ENCODE assay signal across 10 mouse cellular contexts in the genomic region with DNA sequence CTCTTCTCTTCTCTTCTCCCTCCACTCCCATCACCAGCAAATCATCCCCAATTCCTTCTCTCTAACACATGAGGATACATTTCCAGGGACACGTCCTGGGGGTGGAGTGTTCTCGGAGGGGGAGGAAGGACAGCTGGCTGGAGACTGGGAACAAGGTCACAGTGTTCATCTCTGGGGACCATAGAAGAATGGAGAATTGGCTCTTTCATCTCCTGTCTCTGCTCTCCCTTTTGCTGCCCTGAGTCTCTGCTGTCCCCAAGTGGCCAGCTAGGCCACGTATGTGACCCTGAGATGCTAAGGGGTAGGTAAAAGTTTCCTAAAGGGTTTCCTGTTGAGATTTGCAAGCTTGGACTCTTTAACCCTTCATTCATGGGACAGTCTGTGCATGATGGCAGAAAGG.
DNase-seq lines count a peak whose midpoint lies in the region; ATAC-seq and TF ChIP-seq lines count a peak whose summit lies in the region.
"Had no signal": no experiment of that assay in that cellular context is flagged by ENCODE, and none has a peak within 500 bp of the region (broad histone marks: within the 10 kb centered on the region; RNA-seq: fewer than 3 reads in every experiment).

No protein-coding gene starts in this region.

- intact Hi-C loops in left cerebral cortex, postnatal 10 days (cut with DNase I): loop anchor here (2.0 to 5.0 kb wide), 2 partner anchors 91 to 174 kb away; a partner anchor contains a TSS

- H3K9me3 ChIP-seq in forebrain, embryonic 10.5 days: no peaks in the 10 kb centered on the region
- H3K9me3 ChIP-seq in forebrain, embryonic 14.5 days (replicated peaks; ENCODE audit: control insufficient read depth, low read length): no peaks in the 10 kb centered on the region
- no peaks in the 10 kb centered on the region for H3K9me3 ChIP-seq in heart, postnatal 0 days (replicated peaks; ENCODE audit: control insufficient read depth, low read length)
- H3K9me3 ChIP-seq: embryonic facial prominence, embryonic 15.5 days; liver, embryonic 15.5 days had no signal

- TF ChIP-seq EP300 in heart, postnatal 0 days (IDR thresholded peaks at IDR 0.05; ENCODE audit: low read depth): no peak; the same call in none of the 2 replicates

- H3K9ac ChIP-seq in forebrain, embryonic 14.5 days (ENCODE audit: low read length): no peak overlapping the region
- H3K9ac ChIP-seq in heart, postnatal 0 days (replicated peaks; ENCODE audit: low read depth, low read length): no peak overlapping the region
- H3K9ac ChIP-seq: embryonic facial prominence, embryonic 15.5 days; liver, embryonic 15.5 days had no signal

- H3K4me2 ChIP-seq in forebrain, embryonic 14.5 days (ENCODE audit: low read length): no peak overlapping the region
- no peak overlapping the region for H3K4me2 ChIP-seq in heart, postnatal 0 days (ENCODE audit: low read depth, low read length)
- H3K4me2 ChIP-seq: embryonic facial prominence, embryonic 15.5 days; liver, embryonic 15.5 days had no signal

- 12% methylated on average over 3 of the region's 3 CpGs for WGBS in forebrain, embryonic 10.5 days
- 19% methylated on average over 3 of the region's 3 CpGs for WGBS in forebrain, embryonic 14.5 days
- WGBS in heart, postnatal 0 days: 4% methylated on average over 3 of the region's 3 CpGs

- DNase-seq in forebrain, embryonic 10.5 days (ENCODE audit: extremely low spot score, low spot score): no peak
- no peak for DNase-seq in forebrain, embryonic 14.5 days (ENCODE audit: low spot score)
- peak; percentile 15 for DNase-seq in 3T3-L1 (ENCODE audit: low read depth, low spot score)
- peak; percentile 63 for DNase-seq in embryo, embryonic 10.5 days (ENCODE audit: low spot score)
- DNase-seq in heart, postnatal 0 days (ENCODE audit: low spot score): peak; percentile 85
- DNase-seq in left cerebral cortex, postnatal 10 days (ENCODE audit: extremely low spot score in 1 of 2, low spot score in 2 of 2): peak; percentile 39 to 69
- no peak for DNase-seq in c-Kit-positive CD71-positive TER-119-positive erythroid progenitor cells, embryonic 14.5 days (ENCODE audit: low spot score)

- no peak for ATAC-seq in forebrain, embryonic 14.5 days
- peak; percentile 85 for ATAC-seq in heart, postnatal 0 days (ENCODE audit: insufficient read depth, low read depth)
- no peak for ATAC-seq in granulocyte monocyte progenitor cell, adult 5-6 weeks (replicated peaks; ENCODE audit: poor library complexity, severe bottlenecking)

- peaks cover 36% of the 10 kb centered on the region for H3K4me1 ChIP-seq in forebrain, embryonic 10.5 days
- H3K4me1 ChIP-seq in forebrain, embryonic 14.5 days (ENCODE audit: control insufficient read depth, insufficient read depth, low read length): no peaks in the 10 kb centered on the region
- peaks cover 63% of the 10 kb centered on the region for H3K4me1 ChIP-seq in heart, postnatal 0 days (ENCODE audit: control insufficient read depth, insufficient read depth)
- H3K4me1 ChIP-seq: liver, embryonic 15.5 days had no signal

- peak overlapping the region; percentile 37; the same call in 1 of the 2 replicates for H3K27ac ChIP-seq in forebrain, embryonic 10.5 days
- H3K27ac ChIP-seq in forebrain, embryonic 14.5 days (ENCODE audit: low read depth, low read length): no peak overlapping the region
- peak overlapping the region; percentile 57; the same call in 1 of the 2 replicates for H3K27ac ChIP-seq in heart, postnatal 0 days (ENCODE audit: low read depth)
- H3K27ac ChIP-seq: embryonic facial prominence, embryonic 15.5 days; liver, embryonic 15.5 days had no signal

- H3K36me3 ChIP-seq in forebrain, embryonic 10.5 days (replicated peaks): no peaks in the 10 kb centered on the region
- H3K36me3 ChIP-seq in forebrain, embryonic 14.5 days (ENCODE audit: control insufficient read depth, insufficient read depth, low read length): no peaks in the 10 kb centered on the region
- no peaks in the 10 kb centered on the region for H3K36me3 ChIP-seq in heart, postnatal 0 days (replicated peaks; ENCODE audit: control insufficient read depth, insufficient read depth, low read length)
- H3K36me3 ChIP-seq: embryonic facial prominence, embryonic 15.5 days; liver, embryonic 15.5 days had no signal

- TF ChIP-seq CTCF in heart, postnatal 0 days (IDR thresholded peaks at IDR 0.05; ENCODE audit: low read depth): peak; percentile 93

- H3K27me3 ChIP-seq in forebrain, embryonic 10.5 days (ENCODE audit: poor library complexity, severe bottlenecking): 0 out of 2 replicates have a peak, but pooled peaks cover 3% of the 10 kb centered on the region
- no peaks in the 10 kb centered on the region for H3K27me3 ChIP-seq in forebrain, embryonic 14.5 days (replicated peaks; ENCODE audit: control insufficient read depth, insufficient read depth, low read length)
- no peaks in the 10 kb centered on the region for H3K27me3 ChIP-seq in heart, postnatal 0 days (ENCODE audit: control insufficient read depth, insufficient read depth, low read length)
- H3K27me3 ChIP-seq: embryonic facial prominence, embryonic 15.5 days; liver, embryonic 15.5 days had no signal

- no peak overlapping the region for H3K4me3 ChIP-seq in forebrain, embryonic 10.5 days
- no peak overlapping the region for H3K4me3 ChIP-seq in forebrain, embryonic 14.5 days (ENCODE audit: low read depth, low read length)
- no peak overlapping the region for H3K4me3 ChIP-seq in heart, postnatal 0 days (ENCODE audit: low read depth, low read length)
- H3K4me3 ChIP-seq: embryonic facial prominence, embryonic 15.5 days; liver, embryonic 15.5 days had no signal

Comparison
In these comparisons a context has a peak if more than half of its experiments do, and no peak if none do; other contexts are left out.
1. DNase-seq: peak in 3T3-L1 (single experiment), embryo, embryonic 10.5 days (single experiment), heart, postnatal 0 days (single experiment) and left cerebral cortex, postnatal 10 days (2 of 2); none in forebrain, embryonic 10.5 days (single experiment), forebrain, embryonic 14.5 days (single experiment) and c-Kit-positive CD71-positive TER-119-positive erythroid progenitor cells, embryonic 14.5 days (single experiment).